13 mouse cellular contexts compared by ENCODE assay signal in genomic region chr4:95638063-95638462, GRCm38 (mm10).
DNase-seq lines count a peak whose midpoint lies in the region; ATAC-seq and TF ChIP-seq lines count a peak whose summit lies in the region.
"Had no signal": no experiment of that assay in that cellular context is flagged by ENCODE, and none has a peak within 500 bp of the region (broad histone marks: within the 10 kb centered on the region; RNA-seq: fewer than 3 reads in every experiment).

No protein-coding gene starts in this region.

- ATAC-seq in forebrain, embryonic 14.5 days, result no peak
- no peak; the same call in 1 of the 2 replicates for ATAC-seq in forebrain, embryonic 11.5 days (replicated peaks; ENCODE audit: low FRiP score)
- 0 out of 2 replicates have a peak, but pooled peaks have one; percentile 25 for ATAC-seq in hindbrain, embryonic 11.5 days (ENCODE audit: low FRiP score)
- ATAC-seq in hindbrain, embryonic 14.5 days (ENCODE audit: low FRiP score), result no peak
- ATAC-seq in embryonic facial prominence, embryonic 13.5 days (ENCODE audit: insufficient number of reproducible peaks, insufficient read depth, low FRiP score, low TSS enrichment, low read depth), result no peak
- no peak for ATAC-seq in megakaryocyte, adult 5-6 weeks (ENCODE audit: poor library complexity, severe bottlenecking)

- H3K9ac ChIP-seq in forebrain, embryonic 14.5 days (ENCODE audit: low read length), result no peak overlapping the region
- H3K9ac ChIP-seq in forebrain, embryonic 11.5 days (ENCODE audit: low read length), result no peak overlapping the region
- no peak overlapping the region for H3K9ac ChIP-seq in hindbrain, embryonic 11.5 days (ENCODE audit: low read depth, low read length)
- no peak overlapping the region for H3K9ac ChIP-seq in hindbrain, embryonic 14.5 days
- H3K9ac ChIP-seq in embryonic facial prominence, embryonic 13.5 days, result no peak overlapping the region
- H3K9ac ChIP-seq: midbrain, embryonic 12.5 days had no signal

- H3K79me2 ChIP-seq in myocyte (ENCODE audit: control insufficient read depth, insufficient read depth), result no peaks in the 10 kb centered on the region

- H3K4me1 ChIP-seq in forebrain, embryonic 14.5 days (ENCODE audit: control insufficient read depth, insufficient read depth, low read length), result peaks cover 8% of the 10 kb centered on the region; the same call in 1 of the 2 replicates
- no peaks in the 10 kb centered on the region for H3K4me1 ChIP-seq in forebrain, embryonic 11.5 days (replicated peaks; ENCODE audit: control insufficient read depth, insufficient read depth, low read length)
- H3K4me1 ChIP-seq in hindbrain, embryonic 11.5 days (replicated peaks; ENCODE audit: control insufficient read depth, insufficient read depth, low read length), result no peaks in the 10 kb centered on the region
- H3K4me1 ChIP-seq in hindbrain, embryonic 14.5 days (replicated peaks; ENCODE audit: control insufficient read depth, insufficient read depth, low read length), result no peaks in the 10 kb centered on the region; the same call in 1 of the 2 replicates
- peaks cover 18% of the 10 kb centered on the region for H3K4me1 ChIP-seq in embryonic facial prominence, embryonic 13.5 days

- no peaks in the 10 kb centered on the region for H3K27me3 ChIP-seq in forebrain, embryonic 14.5 days (replicated peaks; ENCODE audit: control insufficient read depth, insufficient read depth, low read length)
- no peaks in the 10 kb centered on the region for H3K27me3 ChIP-seq in forebrain, embryonic 11.5 days (ENCODE audit: control insufficient read depth, insufficient read depth, low read length)
- H3K27me3 ChIP-seq in hindbrain, embryonic 11.5 days (ENCODE audit: control insufficient read depth, insufficient read depth, low read length), result no peaks in the 10 kb centered on the region
- H3K27me3 ChIP-seq in hindbrain, embryonic 14.5 days (ENCODE audit: control insufficient read depth, insufficient read depth, low read length), result no peaks in the 10 kb centered on the region
- H3K27me3 ChIP-seq in embryonic facial prominence, embryonic 13.5 days, result no peaks in the 10 kb centered on the region
- no peaks in the 10 kb centered on the region for H3K27me3 ChIP-seq in myocyte (ENCODE audit: control insufficient read depth, insufficient read depth, insufficient read length)
- H3K27me3 ChIP-seq: midbrain, embryonic 12.5 days had no signal

- H3K27ac ChIP-seq in forebrain, embryonic 14.5 days (ENCODE audit: low read depth, low read length), result peak overlapping the region; percentile 44
- no peak overlapping the region for H3K27ac ChIP-seq in forebrain, embryonic 11.5 days (ENCODE audit: low read depth, low read length)
- no peak overlapping the region for H3K27ac ChIP-seq in hindbrain, embryonic 11.5 days (ENCODE audit: low read depth, low read length)
- no peak overlapping the region for H3K27ac ChIP-seq in hindbrain, embryonic 14.5 days
- H3K27ac ChIP-seq in embryonic facial prominence, embryonic 13.5 days, result peak overlapping the region; percentile 66
- H3K27ac ChIP-seq: midbrain, embryonic 12.5 days had no signal

- no peak for DNase-seq in forebrain, embryonic 14.5 days (ENCODE audit: low spot score)
- no peak for DNase-seq in forebrain, embryonic 11.5 days (ENCODE audit: low spot score)
- DNase-seq in hindbrain, embryonic 11.5 days (ENCODE audit: low spot score), result no peak
- DNase-seq in hindbrain, embryonic 14.5 days (ENCODE audit: low spot score), result no peak
- DNase-seq: kidney, adult 18-20 months; left cerebral cortex, postnatal 4 days; lung, adult 18-20 months; right cerebral cortex, adult 18-20 months; thymus, postnatal 14 days had no signal

- H3K36me3 ChIP-seq in forebrain, embryonic 14.5 days (ENCODE audit: control insufficient read depth, insufficient read depth, low read length), result no peaks in the 10 kb centered on the region
- no peaks in the 10 kb centered on the region for H3K36me3 ChIP-seq in forebrain, embryonic 11.5 days (ENCODE audit: control insufficient read depth, insufficient read depth, low read length)
- no peaks in the 10 kb centered on the region for H3K36me3 ChIP-seq in hindbrain, embryonic 11.5 days (ENCODE audit: control insufficient read depth, insufficient read depth, low read length)
- H3K36me3 ChIP-seq in hindbrain, embryonic 14.5 days (replicated peaks; ENCODE audit: control insufficient read depth, insufficient read depth), result no peaks in the 10 kb centered on the region
- H3K36me3 ChIP-seq in embryonic facial prominence, embryonic 13.5 days, result no peaks in the 10 kb centered on the region
- H3K36me3 ChIP-seq in myocyte (ENCODE audit: control insufficient read depth, insufficient read depth), result no peaks in the 10 kb centered on the region
- H3K36me3 ChIP-seq: midbrain, embryonic 12.5 days had no signal

- TF ChIP-seq POLR2A in myocyte (IDR thresholded peaks at IDR 0.05; ENCODE audit: insufficient read length, low read depth), result no peak

- no peak overlapping the region for H3K4me2 ChIP-seq in forebrain, embryonic 14.5 days (ENCODE audit: low read length)
- H3K4me2 ChIP-seq in forebrain, embryonic 11.5 days (ENCODE audit: low read depth, low read length, severe bottlenecking), result no peak overlapping the region
- H3K4me2 ChIP-seq in hindbrain, embryonic 11.5 days (replicated peaks; ENCODE audit: low read depth, low read length), result no peak overlapping the region
- no peak overlapping the region for H3K4me2 ChIP-seq in hindbrain, embryonic 14.5 days (replicated peaks)
- H3K4me2 ChIP-seq in embryonic facial prominence, embryonic 13.5 days, result no peak overlapping the region
- H3K4me2 ChIP-seq in myocyte (ENCODE audit: low read depth), result peak overlapping the region; percentile 65
- H3K4me2 ChIP-seq: midbrain, embryonic 12.5 days had no signal

- H3K4me3 ChIP-seq in forebrain, embryonic 14.5 days (ENCODE audit: low read depth, low read length), result no peak overlapping the region
- H3K4me3 ChIP-seq in forebrain, embryonic 11.5 days (ENCODE audit: low read depth, low read length), result no peak overlapping the region
- no peak overlapping the region for H3K4me3 ChIP-seq in hindbrain, embryonic 11.5 days (ENCODE audit: low read depth, low read length)
- no peak overlapping the region for H3K4me3 ChIP-seq in hindbrain, embryonic 14.5 days (replicated peaks; ENCODE audit: low read length)
- no peak overlapping the region for H3K4me3 ChIP-seq in embryonic facial prominence, embryonic 13.5 days
- H3K4me3 ChIP-seq in myocyte, result no peak overlapping the region
- H3K4me3 ChIP-seq: midbrain, embryonic 12.5 days had no signal

- 47% methylated on average over 3 of the region's 3 CpGs for WGBS in forebrain, embryonic 14.5 days
- 74% methylated on average over 3 of the region's 3 CpGs for WGBS in forebrain, embryonic 11.5 days
- WGBS in hindbrain, embryonic 11.5 days, result 74% methylated on average over 3 of the region's 3 CpGs
- WGBS in hindbrain, embryonic 14.5 days, result 52% methylated on average over 3 of the region's 3 CpGs
- 71% methylated on average over 3 of the region's 3 CpGs for WGBS in embryonic facial prominence, embryonic 13.5 days

- H3K9me3 ChIP-seq in forebrain, embryonic 14.5 days (replicated peaks; ENCODE audit: control insufficient read depth, low read length), result no peaks in the 10 kb centered on the region
- no peaks in the 10 kb centered on the region for H3K9me3 ChIP-seq in forebrain, embryonic 11.5 days (ENCODE audit: control insufficient read depth, low read length)
- no peaks in the 10 kb centered on the region for H3K9me3 ChIP-seq in hindbrain, embryonic 11.5 days (ENCODE audit: control insufficient read depth, low read length)
- H3K9me3 ChIP-seq in hindbrain, embryonic 14.5 days (ENCODE audit: control insufficient read depth, low read length), result no peaks in the 10 kb centered on the region
- no peaks in the 10 kb centered on the region for H3K9me3 ChIP-seq in embryonic facial prominence, embryonic 13.5 days
- H3K9me3 ChIP-seq: midbrain, embryonic 12.5 days had no signal

- H3ac ChIP-seq in myocyte (ENCODE audit: control insufficient read depth, insufficient read length), result no peak overlapping the region

TF ChIP-seq in myocyte, 11 proteins besides CTCF, POLR2A, EP300 and RAD21:
- TF ChIP-seq MYOG (IDR thresholded peaks at IDR 0.05; ENCODE audit: control insufficient read depth in 1 of 3, insufficient read depth in 1 of 3, insufficient read length in 2 of 3, low read depth in 2 of 3) (peak in 2 of 3 experiments; percentile 51 to 71), CEBPB (IDR thresholded peaks at IDR 0.05; ENCODE audit: insufficient read depth, poor library complexity, severe bottlenecking) (no peak), TCF12 (IDR thresholded peaks at IDR 0.05; ENCODE audit: insufficient read depth, poor library complexity, severe bottlenecking) (no peak), E2F4 (IDR thresholded peaks at IDR 0.05; ENCODE audit: insufficient read depth) (no peak), SRF (IDR thresholded peaks at IDR 0.05; ENCODE audit: control insufficient read depth, insufficient read length, low read depth) (no peak), REST (IDR thresholded peaks at IDR 0.05; ENCODE audit: insufficient read depth, insufficient read length) (no peak), MYOD1 (IDR thresholded peaks at IDR 0.05; ENCODE audit: control insufficient read depth in 1 of 3, insufficient read length in 2 of 3, low read depth in 2 of 3) (peak in 2 of 3 experiments; percentile 43 to 68), TCF3 (IDR thresholded peaks at IDR 0.05; ENCODE audit: insufficient read length, low read depth) (no peak)

Comparison
In these comparisons a context has a peak if more than half of its experiments do, and no peak if none do; other contexts are left out.
1. H3K27ac ChIP-seq: peak in forebrain, embryonic 14.5 days (single experiment) and embryonic facial prominence, embryonic 13.5 days (single experiment); none in forebrain, embryonic 11.5 days (single experiment), hindbrain, embryonic 11.5 days (single experiment) and hindbrain, embryonic 14.5 days (single experiment).